9 mouse cellular contexts compared by ENCODE assay signal in the genomic region with DNA sequence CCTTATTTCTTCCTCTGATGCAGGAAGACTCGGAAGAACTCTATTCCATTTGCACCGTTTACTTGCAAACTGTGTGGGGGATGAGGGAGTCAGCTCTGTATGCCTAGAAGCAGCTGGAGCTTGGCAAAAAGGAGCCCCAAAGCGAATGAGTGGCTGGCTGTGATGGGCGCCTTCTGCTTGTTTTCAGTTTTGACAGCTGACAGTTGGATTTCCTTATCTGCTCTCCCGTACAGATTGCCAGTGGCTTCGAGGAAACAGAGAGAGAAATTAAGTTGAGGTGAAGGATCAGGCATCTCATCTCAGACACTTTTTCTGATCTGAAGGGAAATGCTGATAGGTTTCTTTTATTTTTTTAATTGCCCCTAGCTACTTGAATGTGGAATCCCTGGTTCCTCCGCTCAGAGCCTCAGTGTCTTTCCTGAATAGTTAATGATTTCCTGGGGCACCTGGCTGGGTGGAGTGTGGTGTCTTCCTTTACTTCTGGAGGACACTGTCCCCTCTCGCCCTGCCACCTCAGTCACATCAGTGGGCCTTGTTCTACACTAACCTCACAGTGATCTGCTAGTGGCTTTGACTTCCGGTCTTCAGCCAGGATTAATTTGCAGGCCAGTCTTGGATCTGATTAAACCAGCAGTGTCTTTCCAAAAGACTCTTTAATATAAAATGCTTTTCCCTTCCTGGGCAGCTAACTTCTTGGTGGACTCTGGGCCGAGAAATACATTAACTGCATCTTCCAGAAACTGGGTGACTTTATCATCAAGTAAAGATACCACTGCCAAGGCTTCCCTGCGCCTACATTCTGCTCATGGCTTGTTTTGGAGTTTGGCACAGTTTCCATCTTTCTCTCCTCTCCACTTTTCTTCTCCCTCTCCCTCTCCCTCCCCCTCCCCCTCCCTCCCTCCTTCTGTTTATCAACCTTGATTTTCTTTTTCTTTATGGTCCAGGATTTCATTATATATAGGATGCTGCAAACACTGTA. TPM values are rescaled to one million over a fixed set of nuclear protein-coding genes. Genes with fewer than 3 reads are reported as not detected.
DNase-seq lines count a peak whose midpoint lies in the region; ATAC-seq and TF ChIP-seq lines count a peak whose summit lies in the region.
"Had no signal": no experiment of that assay in that cellular context is flagged by ENCODE, and none has a peak within 500 bp of the region (broad histone marks: within the 10 kb centered on the region; RNA-seq: fewer than 3 reads in every experiment).

No protein-coding gene starts in this region.

- no peak for DNase-seq in embryonic facial prominence, embryonic 10.5 days (ENCODE audit: low spot score)
- DNase-seq in frontal cortex, postnatal 14 days (ENCODE audit: low spot score in 2 of 2), result peak; percentile 20 to 24
- DNase-seq in layer of hippocampus, adult 9-11 months, result peak; percentile 72
- DNase-seq in Muller cell, postnatal 12 days (ENCODE audit: inconsistent ontology term), result no peak
- no peak for DNase-seq in gastrocnemius, adult 2 months
- DNase-seq in adrenal gland, postnatal 10 days, result no peak

- H3K27ac ChIP-seq in embryonic facial prominence, embryonic 12.5 days, result 0 out of 2 replicates have a peak overlapping the region, but pooled peaks have one; percentile 23
- no peak overlapping the region for H3K27ac ChIP-seq in embryonic facial prominence, embryonic 10.5 days (replicated peaks)
- H3K27ac ChIP-seq in midbrain, embryonic 15.5 days, result no peak overlapping the region
- H3K27ac ChIP-seq in gastrocnemius, adult 2 months, result no peak overlapping the region

- H3K27me3 ChIP-seq in embryonic facial prominence, embryonic 12.5 days, result no peaks in the 10 kb centered on the region
- no peaks in the 10 kb centered on the region for H3K27me3 ChIP-seq in embryonic facial prominence, embryonic 10.5 days (replicated peaks; ENCODE audit: low read depth, poor library complexity, severe bottlenecking)
- no peaks in the 10 kb centered on the region for H3K27me3 ChIP-seq in midbrain, embryonic 15.5 days (replicated peaks)
- H3K27me3 ChIP-seq: megakaryocyte, embryonic 14.5 days had no signal

- ATAC-seq in embryonic facial prominence, embryonic 12.5 days (ENCODE audit: insufficient number of reproducible peaks, insufficient read depth, low FRiP score, low TSS enrichment), result no peak
- no peak for ATAC-seq in midbrain, embryonic 15.5 days (replicated peaks)

- no peak for TF ChIP-seq CTCF in gastrocnemius, adult 2 months (IDR thresholded peaks at IDR 0.05)

- intact Hi-C loops in gastrocnemius, adult 2 months (cut with DNase I), result no loop called here

- H3K9ac ChIP-seq in embryonic facial prominence, embryonic 12.5 days, result no peak overlapping the region
- H3K9ac ChIP-seq in midbrain, embryonic 15.5 days, result no peak overlapping the region

- H3K4me2 ChIP-seq in embryonic facial prominence, embryonic 12.5 days (replicated peaks), result no peak overlapping the region
- H3K4me2 ChIP-seq in midbrain, embryonic 15.5 days, result peak overlapping the region; percentile 20; the same call in 1 of the 2 replicates

- 49% methylated on average over 11 of the region's 11 CpGs for WGBS in embryonic facial prominence, embryonic 12.5 days
- 51% methylated on average over 11 of the region's 11 CpGs for WGBS in embryonic facial prominence, embryonic 10.5 days
- WGBS in midbrain, embryonic 15.5 days, result 40% methylated on average over 11 of the region's 11 CpGs

- H3K4me1 ChIP-seq in embryonic facial prominence, embryonic 12.5 days, result peaks cover 13% of the 10 kb centered on the region; the same call in 1 of the 2 replicates
- H3K4me1 ChIP-seq in embryonic facial prominence, embryonic 10.5 days, result peaks cover 21% of the 10 kb centered on the region
- peaks cover 14% of the 10 kb centered on the region for H3K4me1 ChIP-seq in midbrain, embryonic 15.5 days

- H3K36me3 ChIP-seq in embryonic facial prominence, embryonic 12.5 days, result peaks cover 14% of the 10 kb centered on the region
- peaks cover 39% of the 10 kb centered on the region for H3K36me3 ChIP-seq in embryonic facial prominence, embryonic 10.5 days (replicated peaks)
- H3K36me3 ChIP-seq in midbrain, embryonic 15.5 days (replicated peaks), result no peaks in the 10 kb centered on the region

- no peak overlapping the region for H3K4me3 ChIP-seq in embryonic facial prominence, embryonic 12.5 days
- no peak overlapping the region for H3K4me3 ChIP-seq in embryonic facial prominence, embryonic 10.5 days
- H3K4me3 ChIP-seq in midbrain, embryonic 15.5 days, result no peak overlapping the region
- H3K4me3 ChIP-seq in gastrocnemius, adult 2 months, result no peak overlapping the region
- H3K4me3 ChIP-seq: megakaryocyte, embryonic 14.5 days had no signal

- H3K9me3 ChIP-seq in embryonic facial prominence, embryonic 12.5 days, result no peaks in the 10 kb centered on the region
- no peaks in the 10 kb centered on the region for H3K9me3 ChIP-seq in embryonic facial prominence, embryonic 10.5 days
- H3K9me3 ChIP-seq in midbrain, embryonic 15.5 days, result no peaks in the 10 kb centered on the region
- H3K9me3 ChIP-seq: megakaryocyte, embryonic 14.5 days had no signal

RNA-seq across cellular contexts. Expression of a gene that starts 55.4 kb away (rescaled TPM):
- 50.5 and 53.1 TPM in 2 replicates for polyA plus RNA-seq in embryonic facial prominence, embryonic 12.5 days (2016; fragmentation: Nextera tagmentation; extraction: Ambion mirVana)
- 38.0 and 40.3 TPM in 2 replicates for polyA plus RNA-seq in embryonic facial prominence, embryonic 10.5 days (2016; fragmentation: Nextera tagmentation; extraction: Ambion mirVana)
- 6.0 and 7.2 TPM in 2 replicates for polyA plus RNA-seq in midbrain, embryonic 15.5 days (2015; fragmentation: Nextera tagmentation; extraction: Ambion mirVana)
- total RNA-seq in gastrocnemius, adult 2 months (2021), result 1 to 10 TPM; 6.6 to 9.5 TPM
- total RNA-seq in adrenal gland, postnatal 10 days (2021), result 100 to 1,000 TPM in 1 of 2 experiments, 10 to 100 TPM in 1; 86.5 to 107 TPM

Comparison
In these comparisons a context has a peak if more than half of its experiments do, and no peak if none do; other contexts are left out.
1. DNase-seq: peak in frontal cortex, postnatal 14 days (2 of 2) and layer of hippocampus, adult 9-11 months (single experiment); none in embryonic facial prominence, embryonic 10.5 days (single experiment), Muller cell, postnatal 12 days (single experiment), gastrocnemius, adult 2 months (single experiment) and adrenal gland, postnatal 10 days (single experiment).